Mouse (Mus musculus): Measurements from ENCODE around the gene Radil. TPM values are rescaled to one million over a fixed set of nuclear protein-coding genes. Genes with fewer than 3 reads are reported as not detected.

Gene Radil
- polyA plus RNA-seq, 1 experiment from 2014 or later = 27.6 TPM

DNA sequence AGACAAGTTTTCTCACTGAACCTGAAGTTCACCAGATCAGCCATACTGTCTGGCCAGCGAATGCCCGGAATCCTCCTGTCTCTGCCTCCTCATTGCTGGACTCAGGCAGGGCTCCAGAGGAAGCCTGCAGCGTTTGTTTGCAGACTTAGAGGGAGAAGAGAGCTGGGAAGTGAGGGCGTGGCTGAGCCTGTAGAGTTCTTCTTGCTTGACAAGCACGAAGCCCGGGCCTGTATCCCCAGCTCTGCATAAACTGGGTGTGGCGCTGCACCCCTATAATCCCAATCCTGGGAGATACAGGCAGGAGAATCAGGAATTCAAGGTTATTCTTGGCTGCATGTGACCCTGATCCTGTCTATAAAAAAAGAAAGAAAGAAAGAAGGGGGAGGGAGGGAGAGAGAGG lies 9.4 kb upstream of the Radil start:
- H3K4me3 ChIP-seq = no peak overlapping the region
- H3K27ac ChIP-seq = no peak overlapping the region
- H3K9ac ChIP-seq = no peak overlapping the region
- H3K27me3 ChIP-seq (replicated peaks) = no peaks in the 10 kb centered on the region
- 62% methylated on average over 7 of the region's 7 CpGs for WGBS
- H3K9me3 ChIP-seq = no peaks in the 10 kb centered on the region
- no peaks in the 10 kb centered on the region for H3K36me3 ChIP-seq (replicated peaks)
- no peaks in the 10 kb centered on the region for H3K4me1 ChIP-seq
- H3K4me2 ChIP-seq = no peak overlapping the region
- no peak for ATAC-seq (replicated peaks)

DNA sequence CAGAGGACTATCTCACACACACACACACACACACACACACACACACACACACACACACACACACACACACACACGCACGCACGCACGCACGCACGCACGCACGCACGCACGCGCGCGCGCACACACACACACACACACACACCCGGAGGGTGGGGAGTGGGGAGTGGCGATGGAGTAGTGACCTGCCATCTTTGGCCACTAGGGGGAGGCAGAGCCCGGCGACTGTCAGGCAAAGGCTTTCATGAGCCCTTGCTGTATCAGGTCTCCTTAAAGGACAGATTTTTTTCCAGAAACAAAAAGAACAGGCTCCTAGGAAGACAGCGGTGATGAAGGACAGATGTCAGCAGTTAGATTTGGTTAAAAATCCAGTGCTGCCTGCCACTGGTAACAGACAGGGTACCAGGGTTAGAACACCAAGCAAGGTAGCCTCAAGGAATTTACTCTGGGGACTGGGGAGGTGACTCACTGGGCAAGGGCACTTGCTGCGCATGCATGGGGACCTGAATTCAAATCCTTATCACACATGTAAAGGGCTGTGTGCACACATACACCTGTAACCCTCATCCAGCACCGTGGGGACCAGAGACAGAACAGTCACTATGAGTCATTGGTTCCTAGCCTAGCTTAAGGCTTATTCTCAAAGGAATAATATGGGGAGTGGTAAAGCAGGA lies 6.6 kb upstream of the Radil start:
- Histone ChIP-seq H3K4me1 (no peaks in the 10 kb centered on the region), H3K4me2 (no peak overlapping the region), H3K9me3 (no peaks in the 10 kb centered on the region), H3K4me3 (no peak overlapping the region), H3K36me3 (replicated peaks) (no peaks in the 10 kb centered on the region), H3K9ac (no peak overlapping the region), H3K27ac (0 out of 2 replicates have a peak overlapping the region, but pooled peaks have one; percentile 22), H3K27me3 (replicated peaks) (no peaks in the 10 kb centered on the region)
- ATAC-seq (replicated peaks) = peak; percentile 65
- 28% methylated on average over 21 of the region's 21 CpGs for WGBS

DNA sequence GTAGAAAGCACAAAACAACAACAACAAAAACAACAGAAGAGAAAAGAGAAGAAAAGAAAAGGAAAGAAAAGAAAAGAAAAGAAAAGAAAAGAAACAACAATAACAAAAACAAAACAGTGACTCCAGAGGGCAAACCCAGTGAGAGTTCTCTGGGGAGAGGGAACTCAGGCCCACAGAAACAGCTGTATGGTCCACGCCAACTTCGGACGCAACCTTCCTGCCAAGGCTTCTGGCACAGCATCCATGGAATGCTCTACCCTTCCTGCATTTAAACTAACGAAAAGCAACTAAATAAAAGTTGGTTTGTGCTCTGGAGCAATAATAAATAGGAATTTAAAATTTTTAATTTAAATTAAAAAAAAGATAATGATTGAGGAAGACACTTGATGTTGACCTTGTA lies 5.8 kb upstream of the Radil start:
- H3K36me3 ChIP-seq (replicated peaks) = no peaks in the 10 kb centered on the region
- 88% methylated on average over 4 of the region's 4 CpGs for WGBS
- H3K9me3 ChIP-seq = no peaks in the 10 kb centered on the region
- no peak overlapping the region for H3K4me3 ChIP-seq
- no peak overlapping the region for H3K27ac ChIP-seq
- H3K4me1 ChIP-seq = no peaks in the 10 kb centered on the region
- H3K27me3 ChIP-seq (replicated peaks) = no peaks in the 10 kb centered on the region
- H3K9ac ChIP-seq = no peak overlapping the region
- no peak overlapping the region for H3K4me2 ChIP-seq
- ATAC-seq (replicated peaks) = no peak

DNA sequence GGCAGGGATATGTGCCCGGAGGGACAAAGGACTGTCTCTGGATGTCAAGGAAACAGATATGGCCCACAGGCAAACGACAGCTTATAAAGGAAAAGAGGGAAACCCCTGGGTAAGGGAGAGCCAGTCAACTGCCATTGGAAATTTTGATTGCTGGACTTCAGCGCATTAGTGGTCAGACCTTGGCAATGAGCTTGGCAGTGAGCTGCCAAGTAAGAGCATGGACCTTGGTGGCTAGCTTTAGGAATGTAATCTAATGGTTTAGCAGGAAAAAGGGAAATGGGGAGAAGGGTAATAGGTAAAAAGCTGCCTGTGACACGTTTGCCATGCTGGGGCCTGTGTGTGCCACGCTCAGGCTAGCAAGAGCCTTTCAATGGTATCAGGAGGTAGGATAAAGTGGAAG lies 5.0 kb upstream of the Radil start:
- WGBS = 81% methylated on average over 5 of the region's 5 CpGs
- Histone ChIP-seq H3K4me2 (no peak overlapping the region), H3K27ac (no peak overlapping the region), H3K4me3 (no peak overlapping the region), H3K36me3 (replicated peaks) (no peaks in the 10 kb centered on the region), H3K4me1 (no peaks in the 10 kb centered on the region), H3K9ac (no peak overlapping the region), H3K9me3 (no peaks in the 10 kb centered on the region), H3K27me3 (replicated peaks) (no peaks in the 10 kb centered on the region)
- ATAC-seq (replicated peaks) = no peak

DNA sequence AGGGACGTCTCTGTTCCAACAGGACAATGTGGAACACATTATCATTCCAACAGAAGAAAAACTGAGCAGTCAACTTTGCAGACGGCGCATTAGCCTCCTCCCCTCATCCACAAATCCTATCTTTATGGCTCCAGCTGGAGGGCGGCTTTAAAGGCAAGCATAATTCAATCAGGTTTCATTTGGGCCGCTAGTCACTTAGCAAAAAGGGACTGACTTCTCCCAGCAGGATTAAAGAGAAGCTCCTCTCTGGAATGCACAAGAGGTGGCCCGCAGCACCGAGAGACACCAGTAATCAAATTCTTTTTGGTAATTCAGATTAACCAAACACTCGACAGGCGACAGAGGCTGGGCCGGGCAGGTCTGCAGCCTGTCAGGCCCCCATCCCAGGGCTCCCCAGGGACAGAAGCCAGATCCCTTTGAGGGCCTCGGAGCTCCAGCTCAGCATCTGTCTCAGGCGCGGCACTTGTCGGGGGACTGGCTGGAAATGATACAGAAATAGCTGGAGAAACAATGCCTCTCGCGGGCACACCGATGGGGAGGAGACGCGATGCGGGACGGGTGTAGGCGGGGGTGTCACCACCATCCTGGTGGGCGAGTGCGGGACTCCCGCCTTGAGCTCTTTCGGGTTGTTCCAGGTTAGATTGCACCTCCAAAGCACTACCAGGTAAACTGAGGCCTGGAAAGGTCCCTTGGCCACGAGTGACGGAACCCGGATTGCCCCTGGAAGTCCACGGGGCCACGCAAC lies 765 bp downstream of the Radil start:
- H3K4me1 ChIP-seq = peaks cover 13% of the 10 kb centered on the region
- WGBS = 2% methylated on average over 31 of the region's 31 CpGs
- peak; percentile 53 for ATAC-seq (replicated peaks)

DNA sequence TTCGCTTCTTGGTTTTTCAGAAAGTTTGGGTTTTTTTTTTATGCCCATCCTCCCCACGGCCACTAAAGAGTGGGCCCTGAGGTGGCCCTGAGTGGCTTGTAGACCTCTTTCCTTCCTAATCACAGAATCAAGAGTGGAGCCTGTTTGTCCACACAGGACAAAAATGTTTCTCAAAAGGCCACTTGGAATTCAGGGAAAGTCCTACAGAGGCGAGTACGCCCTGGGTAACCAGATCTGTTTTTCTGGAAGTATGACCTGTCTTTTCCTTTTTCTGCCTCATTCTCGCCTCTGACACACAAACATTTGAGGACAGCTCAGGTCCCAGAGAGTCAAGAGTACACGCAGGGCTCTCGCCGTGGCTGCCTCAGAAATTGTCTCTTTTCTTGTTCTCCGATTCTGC lies 1.5 kb downstream of the Radil start:
- Histone ChIP-seq H3K36me3 (replicated peaks) (no peaks in the 10 kb centered on the region), H3K4me2 (peak overlapping the region; percentile 91), H3K27ac (no peak overlapping the region), H3K9ac (no peak overlapping the region), H3K27me3 (replicated peaks) (no peaks in the 10 kb centered on the region), H3K9me3 (no peaks in the 10 kb centered on the region), H3K4me3 (peak overlapping the region; percentile 55; the same call in 1 of the 2 replicates), H3K4me1 (peaks cover 13% of the 10 kb centered on the region)
- 36% methylated on average over 9 of the region's 9 CpGs for WGBS
- ATAC-seq (replicated peaks) = no peak

More for the DNA sequence above, 765 bp downstream of the Radil start:
- Histone ChIP-seq H3K27me3 (replicated peaks) (no peaks in the 10 kb centered on the region), H3K36me3 (replicated peaks) (no peaks in the 10 kb centered on the region), H3K9me3 (no peaks in the 10 kb centered on the region), H3K9ac (peak overlapping the region; percentile 57), H3K4me2 (peak overlapping the region; percentile 91), H3K27ac (peak overlapping the region; percentile 77), H3K4me3 (peak overlapping the region; percentile 55)

DNA sequence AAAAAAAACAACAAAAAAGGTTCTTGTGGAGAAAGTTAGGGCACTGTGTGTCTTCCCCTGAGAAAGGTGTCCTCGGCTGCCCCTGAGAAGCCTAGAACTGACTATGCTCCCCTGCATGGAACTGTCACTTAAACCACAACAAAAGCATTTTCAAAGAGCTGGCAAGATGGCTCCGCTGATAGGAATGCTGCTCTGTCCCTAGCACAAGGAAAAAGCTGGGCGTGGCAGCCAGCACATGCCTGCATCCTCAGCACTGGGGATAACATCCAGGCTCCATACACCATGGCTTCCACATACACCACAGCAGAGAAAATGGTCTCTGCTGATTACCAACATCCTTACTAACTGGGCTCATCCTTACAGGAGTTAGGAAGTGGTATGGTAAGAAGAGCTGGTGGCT lies 3.8 kb downstream of the Radil start:
- no peak overlapping the region for H3K27ac ChIP-seq
- H3K27me3 ChIP-seq (replicated peaks) = no peaks in the 10 kb centered on the region
- no peak overlapping the region for H3K4me3 ChIP-seq
- H3K4me1 ChIP-seq = peaks cover 13% of the 10 kb centered on the region
- no peak overlapping the region for H3K4me2 ChIP-seq
- no peaks in the 10 kb centered on the region for H3K36me3 ChIP-seq (replicated peaks)
- ATAC-seq (replicated peaks) = no peak
- WGBS = 86% methylated on average over 3 of the region's 3 CpGs
- no peaks in the 10 kb centered on the region for H3K9me3 ChIP-seq
- no peak overlapping the region for H3K9ac ChIP-seq

DNA sequence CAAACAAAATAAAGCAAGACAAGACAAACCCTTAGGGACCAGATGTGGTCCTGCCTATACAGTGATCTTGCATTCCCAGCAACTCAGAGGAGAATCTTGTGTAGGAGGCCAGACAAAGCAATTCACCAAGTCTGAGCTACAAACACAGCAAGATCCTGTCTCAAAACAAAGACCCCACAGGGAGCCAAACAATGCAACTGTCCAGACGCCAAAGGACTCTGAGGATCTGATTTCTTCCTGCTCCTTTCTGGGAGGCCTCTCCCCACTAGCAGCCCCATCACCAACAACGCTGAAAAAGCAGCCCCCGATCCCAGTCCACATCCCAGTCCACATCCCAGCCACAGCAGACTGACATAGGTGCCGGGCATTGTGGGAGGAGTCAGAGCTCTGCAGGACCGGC lies 4.6 kb downstream of the Radil start:
- no peaks in the 10 kb centered on the region for H3K27me3 ChIP-seq (replicated peaks)
- no peaks in the 10 kb centered on the region for H3K9me3 ChIP-seq
- H3K4me1 ChIP-seq = peaks cover 13% of the 10 kb centered on the region
- no peaks in the 10 kb centered on the region for H3K36me3 ChIP-seq (replicated peaks)
- WGBS = 9% methylated on average over 5 of the region's 5 CpGs
- no peak overlapping the region for H3K9ac ChIP-seq
- no peak overlapping the region for H3K27ac ChIP-seq
- H3K4me3 ChIP-seq = no peak overlapping the region
- no peak for ATAC-seq (replicated peaks)
- no peak overlapping the region for H3K4me2 ChIP-seq

DNA sequence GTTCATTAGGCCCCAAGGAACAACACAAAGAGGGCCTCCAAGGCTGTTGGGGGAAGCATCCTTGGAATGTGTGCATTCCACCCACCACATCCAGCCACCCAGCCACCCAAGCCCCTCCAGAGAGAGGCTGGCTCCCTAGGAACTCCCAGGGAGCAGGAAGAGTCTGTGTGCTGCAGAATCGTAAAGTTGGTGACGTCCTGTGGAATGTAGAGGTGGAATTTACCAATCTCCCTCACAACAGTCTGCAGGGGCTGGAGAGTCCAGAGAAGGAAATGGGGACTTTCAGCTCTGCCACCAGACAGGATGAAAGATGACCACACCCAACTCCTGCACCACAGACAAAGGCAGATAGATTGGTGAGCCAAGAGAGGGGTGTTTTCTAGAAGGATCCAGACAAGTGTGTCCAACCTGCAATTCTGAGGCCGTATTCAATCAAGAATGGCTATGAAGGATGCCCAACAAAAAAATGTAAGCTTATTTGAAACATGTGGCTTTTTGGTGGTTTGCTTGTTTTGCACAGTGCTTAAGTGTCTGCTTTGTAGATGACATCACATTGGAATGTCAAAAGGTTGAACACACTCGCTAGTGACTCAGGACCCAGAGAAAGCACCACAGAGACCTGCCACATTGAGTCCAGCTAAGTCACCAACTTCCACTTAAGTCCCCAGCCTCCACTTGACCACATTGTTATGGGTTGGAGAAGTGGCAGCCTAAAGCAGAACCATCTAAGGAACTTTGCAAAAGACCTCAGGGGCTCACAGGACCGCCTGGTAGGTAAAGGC lies 5.7 kb downstream of the Radil start:
- Histone ChIP-seq H3K27ac (no peak overlapping the region), H3K4me1 (peaks cover 12% of the 10 kb centered on the region), H3K27me3 (replicated peaks) (no peaks in the 10 kb centered on the region), H3K9me3 (no peaks in the 10 kb centered on the region), H3K4me2 (no peak overlapping the region), H3K9ac (no peak overlapping the region), H3K4me3 (no peak overlapping the region), H3K36me3 (replicated peaks) (no peaks in the 10 kb centered on the region)
- 84% methylated on average over 5 of the region's 5 CpGs for WGBS
- no peak for ATAC-seq (replicated peaks)

DNA sequence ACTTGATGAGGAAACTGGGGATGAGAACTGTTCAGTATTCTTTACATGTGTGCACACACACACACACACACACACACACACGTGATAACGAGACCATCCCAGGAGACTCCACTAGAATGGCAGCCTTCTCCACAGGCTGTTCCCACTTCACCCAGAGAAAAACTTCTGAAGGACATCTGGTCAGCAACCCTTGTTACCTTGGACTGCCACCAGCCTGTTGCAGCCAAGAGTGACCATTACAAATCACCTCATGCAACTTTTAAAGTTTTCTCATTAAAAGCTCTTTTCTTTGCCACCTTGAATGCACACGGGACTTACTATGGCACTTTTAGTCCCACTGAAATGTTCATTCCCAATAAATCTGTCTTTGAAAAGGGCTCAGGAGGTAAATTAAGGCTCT lies 13.6 kb downstream of the Radil start:
- Histone ChIP-seq H3K4me3 (no peak overlapping the region), H3K4me2 (no peak overlapping the region), H3K4me1 (no peaks in the 10 kb centered on the region), H3K27me3 (replicated peaks) (no peaks in the 10 kb centered on the region), H3K9me3 (no peaks in the 10 kb centered on the region), H3K9ac (no peak overlapping the region), H3K27ac (no peak overlapping the region), H3K36me3 (replicated peaks) (no peaks in the 10 kb centered on the region)
- no peak for ATAC-seq (replicated peaks)
- WGBS = 92% methylated on average over 3 of the region's 3 CpGs

DNA sequence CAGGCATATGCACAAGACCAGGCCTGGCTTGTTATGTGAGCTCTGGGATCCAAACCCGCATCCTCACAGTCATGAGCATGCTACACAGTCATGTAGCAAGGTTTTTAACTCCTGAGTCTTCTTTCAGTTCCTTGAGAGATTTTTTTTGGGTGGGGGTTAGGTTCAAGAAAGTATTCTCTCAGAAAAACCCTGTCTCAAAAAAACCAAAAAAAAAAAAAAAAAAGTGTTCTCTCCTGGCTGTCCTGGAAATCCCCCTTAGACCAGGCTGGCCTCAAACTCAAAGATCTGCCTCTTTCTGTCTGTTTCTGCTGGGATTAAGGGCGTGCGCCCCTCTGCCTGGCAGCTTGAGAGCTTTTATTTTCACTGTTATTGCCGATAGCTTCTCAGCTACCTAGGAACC lies 15.5 kb downstream of the Radil start:
- WGBS = 80% methylated on average over 4 of the region's 4 CpGs
- H3K9me3 ChIP-seq = no peaks in the 10 kb centered on the region
- H3K4me3 ChIP-seq = no peak overlapping the region
- H3K4me1 ChIP-seq = no peaks in the 10 kb centered on the region
- H3K36me3 ChIP-seq (replicated peaks) = no peaks in the 10 kb centered on the region
- ATAC-seq (replicated peaks) = no peak
- no peak overlapping the region for H3K27ac ChIP-seq
- peaks cover 2% of the 10 kb centered on the region; the same call in 1 of the 2 replicates for H3K27me3 ChIP-seq (replicated peaks)
- H3K4me2 ChIP-seq = no peak overlapping the region
- no peak overlapping the region for H3K9ac ChIP-seq

DNA sequence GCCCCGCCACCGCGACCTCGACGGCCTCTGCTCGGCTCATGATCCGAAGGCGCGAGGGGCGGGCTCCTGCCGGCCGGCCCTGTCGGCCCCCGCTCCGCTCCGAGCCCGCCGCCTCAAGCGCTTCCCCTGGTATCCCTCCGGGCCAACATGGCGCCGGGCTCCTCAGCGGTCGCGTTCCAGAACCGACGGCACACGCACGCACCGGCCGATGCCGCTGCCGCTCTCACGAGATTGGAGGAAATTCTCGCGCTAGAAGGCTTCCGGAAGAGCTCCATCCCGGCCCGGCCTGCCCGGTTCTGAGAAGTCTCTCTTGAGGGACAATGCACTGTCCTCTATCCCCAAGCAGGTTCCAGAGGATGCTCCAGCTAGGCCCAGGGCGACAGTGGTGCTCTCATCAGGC lies 21.0 kb downstream of the Radil start, which contains the start of gene Papolb:
Papolb (minus strand) TSS at position 162 of the 400 bp plus-strand sequence.
- Histone ChIP-seq H3K27ac (no peak within 1 kb of the TSS), H3K4me2 (peak within 1 kb of the TSS; percentile 13; the same call in 1 of the 2 replicates), H3K4me3 (no peak within 1 kb of the TSS), H3K9me3 (no peaks in the 10 kb centered on the region), H3K9ac (no peak within 1 kb of the TSS), H3K36me3 (replicated peaks) (no peaks in the 10 kb centered on the region; the same call in 1 of the 2 replicates), H3K27me3 (replicated peaks) (peaks cover 13% of the 10 kb centered on the region; the same call in 1 of the 2 replicates), H3K4me1 (no peaks in the 10 kb centered on the region)
- no peak for ATAC-seq (replicated peaks)
- WGBS = 41% methylated on average over 41 of the region's 41 CpGs
